Mouse (Mus musculus): ENCODE results near the gene Hist1h2ad.
A peak's percentile ranks its signal among the peaks of the same experiment; 100 is the strongest.

The Hist1h2ad gene

DNA sequence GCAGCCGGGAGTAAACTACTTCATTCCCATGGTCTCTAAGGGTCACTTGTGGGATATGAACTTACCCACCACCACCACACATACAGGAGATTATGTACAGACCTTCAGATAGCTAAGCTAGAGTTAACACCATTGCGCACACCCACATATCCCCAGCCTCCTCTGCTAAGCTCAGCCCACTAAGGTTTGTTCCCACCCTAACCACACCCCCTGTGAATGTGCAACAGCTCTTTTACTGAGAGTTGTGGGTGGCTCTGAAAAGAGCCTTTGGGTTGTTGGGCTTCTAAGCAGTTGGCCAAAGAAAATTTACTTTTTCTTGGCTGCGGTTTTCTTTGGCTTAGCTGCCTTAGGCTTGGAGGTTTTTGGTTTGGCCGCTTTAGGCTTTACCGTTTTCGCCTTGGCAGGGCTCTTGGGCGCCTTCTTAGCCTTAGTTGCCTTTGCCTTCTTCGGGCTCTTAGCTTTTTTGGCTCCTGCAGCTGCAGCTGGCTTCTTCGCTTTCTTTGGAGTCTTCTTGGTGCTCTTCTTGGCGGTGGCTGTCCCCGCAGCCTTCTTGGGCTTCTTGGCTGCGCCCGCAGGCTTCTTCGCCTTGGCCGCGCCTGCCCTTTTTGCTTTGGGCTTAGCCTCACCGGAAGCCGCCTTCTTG, 47.5 kb downstream of the Hist1h2ad start:
- no peak for DNase-seq (ENCODE audit: low spot score)

DNA sequence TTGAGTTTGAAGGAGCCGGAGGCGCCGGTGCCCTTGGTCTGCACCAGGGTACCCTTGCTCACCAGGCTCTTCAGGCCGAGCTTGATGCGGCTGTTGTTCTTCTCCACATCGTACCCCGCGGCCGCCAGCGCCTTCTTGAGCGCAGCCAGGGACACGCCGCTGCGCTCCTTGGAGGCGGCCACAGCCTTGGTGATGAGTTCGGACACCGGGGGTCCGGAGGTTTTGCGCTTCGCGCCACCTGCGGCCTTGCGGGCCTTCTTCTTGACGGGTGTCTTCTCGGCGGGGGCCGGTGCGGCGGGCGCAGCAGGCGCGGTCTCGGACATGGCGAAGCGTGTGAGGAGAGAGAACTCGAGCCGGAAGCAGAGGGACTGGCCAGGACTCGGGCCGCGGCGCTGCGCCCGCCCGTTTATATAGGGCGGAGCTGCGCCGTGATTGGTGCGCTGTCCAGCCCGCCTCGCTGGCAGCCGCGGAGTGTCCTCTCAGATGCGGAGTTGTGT, 48.0 kb downstream of the Hist1h2ad start, which contains the start of gene Hist1h1e:
Hist1h1e (minus strand) TSS at position 384 of the 497 bp plus-strand sequence.
- DNase-seq (ENCODE audit: low spot score) = peak; percentile 93

- peak; percentile 59 for DNase-seq (ENCODE audit: low spot score)
Measured at GRCm38 (mm10) chr13:23622861-23623450, 48.8 kb downstream of the Hist1h2ad start.

Measured in embryo, embryonic 10.5 days (tissue).